Mouse (Mus musculus) liver, adult 2 months (tissue): ENCODE measurements around the gene Sox12. TPM values are rescaled to one million over a fixed set of nuclear protein-coding genes. Genes with fewer than 3 reads are reported as not detected.
"Not testable (repeated sequence)": the region's sequence is repeated elsewhere in the genome, so short reads cannot be mapped to it uniquely, and the experiment has no call there.

Source experiments
- DNase-seq: peaks from one replicate; pipeline ENCODE4 v3.0.0-alpha.2; 2011; ENCODE audit warnings: low read depth, low spot score; ENCODE audit errors: extremely low read depth
- H3K27ac ChIP-seq: fragments of 200-500 bp; replicated peaks from 2 replicates; pipeline ENCODE4 v1.5.1; 2012; ENCODE audit warnings: low read depth, mild to moderate bottlenecking, control low read depth, inconsistent platforms, low read length; ENCODE audit not compliant: insufficient read depth
- H3K27me3 ChIP-seq: fragments of 200-500 bp; 2 replicates; pipeline ENCODE4 v1.6.1; 2012; ENCODE audit warnings: mild to moderate bottlenecking, moderate library complexity, low read length, inconsistent platforms; ENCODE audit not compliant: control insufficient read depth, insufficient read depth
- H3K36me3 ChIP-seq: fragments of 200-500 bp; 2 replicates; pipeline ENCODE4 v1.6.1; 2012; ENCODE audit warnings: low read length, inconsistent platforms; ENCODE audit not compliant: control insufficient read depth, insufficient read depth
- H3K4me1 ChIP-seq: fragments of 200-500 bp; 2 replicates; pipeline ENCODE4 v1.6.1; 2011; ENCODE audit warnings: low read length; ENCODE audit not compliant: control insufficient read depth, insufficient read depth
- H3K4me3 ChIP-seq: fragments of 200-500 bp; 2 replicates; pipeline ENCODE4 v1.5.1; 2011; ENCODE audit warnings: low read depth, mild to moderate bottlenecking, control low read depth, low read length, moderate library complexity; ENCODE audit not compliant: insufficient read depth
- H3K79me2 ChIP-seq: fragments of 200-500 bp; 2 replicates; pipeline ENCODE4 v1.6.1; 2012; ENCODE audit warnings: inconsistent platforms, mild to moderate bottlenecking, low read length, moderate library complexity; ENCODE audit not compliant: control insufficient read depth, insufficient read depth
- H3K9ac ChIP-seq: fragments of 200-500 bp; 2 replicates; pipeline ENCODE4 v1.6.1; 2012; ENCODE audit warnings: low read depth, mild to moderate bottlenecking, control low read depth, inconsistent platforms, low read length
- CTCF ChIP-seq: fragments of 200-500 bp; IDR thresholded peaks from 2 replicates; pipeline ENCODE4 v1.5.1; 2011; ENCODE audit warnings: low read depth, low read length, control low read depth
- POLR2A ChIP-seq: fragments of 200-500 bp; IDR thresholded peaks from 2 replicates; pipeline ENCODE4 v1.6.1; 2011; ENCODE audit warnings: low read length, control low read depth; ENCODE audit not compliant: insufficient read depth; ENCODE audit errors: extremely low read depth
- WGBS: fragments of 180-500 bp; shearing (Covaris S2); methylation state at CpG from one replicate; pipeline ENCODE4 v1.1.7; 2018; 5-methylcytosine and 5-hydroxymethylcytosine counted together
- polyA plus RNA-seq: library from polyadenylated mRNA; depleted of rRNA; stranded (reverse); fragments of >200 nt; gene quantifications from 2 replicates; pipeline ENCODE4 v1.2.3, GENCODE M21; 2012
- total RNA-seq: library from RNA; depleted of rRNA; stranded (reverse); fragments of >200 nt; gene quantifications from 2 replicates; pipeline ENCODE4 v1.2.3, GENCODE M21; 2014

Gene Sox12
- total and polyA plus RNA-seq, 2 experiments = 0.18 to 1.7 TPM

DNA sequence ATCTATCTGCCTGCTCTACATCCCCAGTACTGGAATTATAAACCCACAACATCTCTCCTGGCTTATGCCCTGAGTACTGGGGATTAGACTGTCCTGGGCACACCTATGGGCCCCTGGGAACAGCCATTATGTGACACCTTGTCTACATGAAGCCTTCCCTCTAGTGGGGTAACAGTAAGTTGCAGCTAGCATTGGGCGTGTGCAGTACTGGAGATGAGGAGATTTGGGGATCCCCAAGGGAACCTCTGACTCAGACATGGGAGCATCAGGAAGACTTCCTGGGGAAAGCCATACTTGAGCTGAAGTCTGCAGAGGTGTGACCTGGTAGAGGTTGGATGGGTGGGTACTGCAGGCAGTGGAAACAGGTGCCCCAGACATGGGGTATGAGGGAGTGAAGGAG lies 41.1 kb upstream of the Sox12 start:
- H3K9ac ChIP-seq = no peak overlapping the region
- no peak for DNase-seq
- H3K36me3 ChIP-seq = no peaks in the 10 kb centered on the region
- 91% methylated on average over 1 of the region's 1 CpGs for WGBS
- TF ChIP-seq CTCF = no peak
- TF ChIP-seq POLR2A = no peak
- H3K4me3 ChIP-seq = no peak overlapping the region
- no peaks in the 10 kb centered on the region for H3K79me2 ChIP-seq
- no peak overlapping the region for H3K27ac ChIP-seq
- no peaks in the 10 kb centered on the region for H3K27me3 ChIP-seq
- peaks cover 2% of the 10 kb centered on the region; the same call in 1 of the 2 replicates for H3K4me1 ChIP-seq

- WGBS = 6% methylated on average over 23 of the region's 23 CpGs
- Histone ChIP-seq H3K27ac (no peak overlapping the region), H3K4me3 (peak overlapping the region; percentile 38; the same call in 1 of the 2 replicates), H3K9ac (peak overlapping the region; percentile 24; the same call in 1 of the 2 replicates), H3K4me1 (peaks cover 2% of the 10 kb centered on the region; the same call in 1 of the 2 replicates), H3K79me2 (no peaks in the 10 kb centered on the region), H3K36me3 (no peaks in the 10 kb centered on the region), H3K27me3 (no peaks in the 10 kb centered on the region)
- TF ChIP-seq CTCF (peak; percentile 89), POLR2A (no peak)
- peak; percentile 16 for DNase-seq
Measured at GRCm38 (mm10) chr2:152436983-152437860, 39.4 kb upstream of the Sox12 start.

GRCm38 (mm10) chr2:152436405-152436901 lies 38.6 kb upstream of the Sox12 start:
- Histone ChIP-seq H3K9ac (no peak overlapping the region), H3K4me3 (no peak overlapping the region), H3K36me3 (no peaks in the 10 kb centered on the region), H3K27ac (no peak overlapping the region), H3K27me3 (no peaks in the 10 kb centered on the region), H3K79me2 (no peaks in the 10 kb centered on the region), H3K4me1 (peaks cover 2% of the 10 kb centered on the region; the same call in 1 of the 2 replicates)
- TF ChIP-seq CTCF (no peak), POLR2A (no peak)
- 88% methylated on average over 7 of the region's 7 CpGs for WGBS
- DNase-seq = no peak

DNA sequence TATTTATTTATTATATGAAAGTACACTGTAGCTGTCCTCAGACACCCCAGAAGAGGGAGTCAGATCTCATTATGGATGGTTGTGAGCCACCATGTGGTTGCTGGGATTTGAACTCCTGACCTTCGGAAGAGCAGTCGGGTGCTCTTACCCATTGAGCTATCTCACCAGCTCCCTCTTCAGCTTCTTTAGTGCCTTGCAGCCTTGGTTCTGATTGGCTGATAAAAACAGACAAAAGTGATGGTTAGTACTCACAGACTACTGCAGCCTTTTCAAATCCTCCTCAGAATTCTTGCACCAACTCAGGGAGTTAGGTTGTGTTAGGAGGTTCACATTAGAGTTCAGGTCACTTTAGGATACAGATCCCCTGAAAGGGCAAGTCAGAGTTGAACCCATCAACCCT lies 30.6 kb upstream of the Sox12 start:
- not testable (repeated sequence) for H3K4me1 ChIP-seq, H3K9ac ChIP-seq, H3K27ac ChIP-seq, H3K4me3 ChIP-seq, DNase-seq, H3K27me3 ChIP-seq, H3K36me3 ChIP-seq, H3K79me2 ChIP-seq
- WGBS = 76% methylated on average over 2 of the region's 2 CpGs

GRCm38 (mm10) chr2:152427493-152427892 lies 29.6 kb upstream of the Sox12 start:
- Histone ChIP-seq H3K9ac (no peak overlapping the region), H3K79me2 (no peaks in the 10 kb centered on the region), H3K36me3 (no peaks in the 10 kb centered on the region), H3K4me1 (no peaks in the 10 kb centered on the region), H3K4me3 (no peak overlapping the region), H3K27me3 (no peaks in the 10 kb centered on the region), H3K27ac (no peak overlapping the region)
- TF ChIP-seq CTCF (no peak), POLR2A (no peak)
- DNase-seq = no peak
- 25% methylated on average over 12 of the region's 12 CpGs for WGBS

DNA sequence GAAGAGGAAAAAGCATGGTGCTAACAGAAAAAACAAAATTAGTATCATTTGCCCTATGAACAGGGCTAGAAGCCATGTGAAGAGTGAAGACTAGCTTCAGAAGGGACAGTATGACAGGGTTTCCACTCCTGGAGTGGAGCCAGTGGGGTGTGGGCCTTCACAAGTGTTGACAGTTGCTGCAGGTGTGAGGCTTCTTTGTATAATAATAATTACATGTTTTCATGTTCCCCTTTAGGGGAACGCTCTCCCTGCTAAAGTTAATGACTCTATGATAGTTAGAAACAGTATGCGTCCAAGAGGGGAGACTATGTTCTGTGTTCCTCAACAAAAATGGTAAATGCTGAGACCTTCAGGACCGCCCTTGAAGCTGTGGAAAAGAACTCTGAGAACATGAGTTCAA lies 17.9 kb upstream of the Sox12 start:
- H3K27me3 ChIP-seq = peaks cover 4% of the 10 kb centered on the region; the same call in 1 of the 2 replicates
- 99% methylated on average over 3 of the region's 3 CpGs for WGBS
- no peak overlapping the region for H3K9ac ChIP-seq
- no peak overlapping the region for H3K27ac ChIP-seq
- H3K79me2 ChIP-seq = no peaks in the 10 kb centered on the region
- no peak for DNase-seq
- H3K4me3 ChIP-seq = no peak overlapping the region
- H3K36me3 ChIP-seq = no peaks in the 10 kb centered on the region
- H3K4me1 ChIP-seq = no peaks in the 10 kb centered on the region
- TF ChIP-seq CTCF = no peak
- no peak for TF ChIP-seq POLR2A
